Mouse (Mus musculus) midbrain, embryonic 13.5 days (tissue): ENCODE results near the gene Camk1d. TPM values are rescaled to one million over a fixed set of nuclear protein-coding genes. Genes with fewer than 3 reads are reported as not detected.
A peak's percentile ranks its signal among the peaks of the same experiment; 100 is the strongest.

Experiments
- ATAC-seq: fragments of 200-750 bp; cut with Nextera tagmentation; 2 replicates; pipeline ENCODE4 v1.8.0; 2017; ENCODE audit warnings: mild to moderate bottlenecking, moderate TSS enrichment, moderate library complexity
- H3K27ac ChIP-seq: fragments of 300-500 bp; sonication (generic); 2 replicates; pipeline ENCODE4 v1.5.1; 2015; ENCODE audit warnings: inconsistent platforms, mild to moderate bottlenecking, moderate library complexity
- H3K27me3 ChIP-seq: fragments of 300-500 bp; sonication (generic); 2 replicates; pipeline ENCODE4 v1.6.1; 2015; ENCODE audit warnings: mild to moderate bottlenecking, inconsistent platforms
- H3K36me3 ChIP-seq: fragments of 300-500 bp; sonication (generic); 2 replicates; pipeline ENCODE4 v1.6.1; 2015; ENCODE audit warnings: mild to moderate bottlenecking, inconsistent platforms
- H3K4me1 ChIP-seq: fragments of 300-500 bp; sonication (generic); replicated peaks from 2 replicates; pipeline ENCODE4 v1.6.1; 2015; ENCODE audit warnings: inconsistent platforms
- H3K4me2 ChIP-seq: fragments of 300-500 bp; sonication (generic); replicated peaks from 2 replicates; pipeline ENCODE4 v1.6.1; 2015; ENCODE audit warnings: moderate library complexity, mild to moderate bottlenecking, inconsistent platforms
- H3K4me3 ChIP-seq: fragments of 300-500 bp; sonication (generic); replicated peaks from 2 replicates; pipeline ENCODE4 v1.5.1; 2015; ENCODE audit warnings: mild to moderate bottlenecking, inconsistent platforms
- H3K9ac ChIP-seq: fragments of 300-500 bp; sonication (generic); replicated peaks from 2 replicates; pipeline ENCODE4 v1.6.1; 2015; ENCODE audit warnings: mild to moderate bottlenecking, inconsistent platforms
- H3K9me3 ChIP-seq: fragments of 300-500 bp; sonication (generic); 2 replicates; pipeline ENCODE4 v1.6.1; 2016; ENCODE audit warnings: mild to moderate bottlenecking, inconsistent platforms
- WGBS: fragments of 180-500 bp; shearing (Covaris S2); methylation state at CpG from one replicate; pipeline ENCODE4 v1.1.7; 2015; 5-methylcytosine and 5-hydroxymethylcytosine counted together
- polyA plus RNA-seq: library from polyadenylated mRNA; unstranded; fragments of >200 nt; fragmentation: Nextera tagmentation; extraction: Ambion mirVana; gene quantifications from 2 replicates; pipeline ENCODE4 v1.2.1, GENCODE M21; 2015

Camk1d gene
- polyA plus RNA-seq, 1 experiment from 2014 or later: 3.9 TPM

DNA sequence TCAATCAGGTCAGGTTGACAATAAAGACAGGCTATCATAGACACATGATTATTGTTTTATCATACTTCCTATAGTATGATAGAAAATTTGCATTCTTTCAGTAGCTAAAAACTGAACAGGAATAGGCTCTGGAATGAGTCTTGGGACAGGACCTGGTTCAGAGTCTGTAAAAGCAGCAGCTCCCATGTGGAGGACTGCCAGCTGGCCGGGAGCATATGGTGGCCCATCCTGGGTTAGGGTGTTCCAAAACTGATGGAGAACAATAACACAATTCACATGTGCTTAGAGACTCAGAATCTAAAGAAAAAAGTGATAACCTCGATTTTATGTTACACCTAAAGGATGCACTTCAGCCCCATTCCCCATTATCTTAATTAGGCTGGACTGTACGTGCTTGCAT, 343.0 kb downstream of the Camk1d start:
- Histone ChIP-seq H3K36me3 (no peaks in the 10 kb centered on the region), H3K4me3 (no peak overlapping the region), H3K4me1 (no peaks in the 10 kb centered on the region), H3K27me3 (no peaks in the 10 kb centered on the region), H3K27ac (no peak overlapping the region), H3K4me2 (no peak overlapping the region), H3K9ac (no peak overlapping the region), H3K9me3 (no peaks in the 10 kb centered on the region)
- WGBS: 83% methylated on average over 3 of the region's 3 CpGs
- no peak for ATAC-seq

DNA sequence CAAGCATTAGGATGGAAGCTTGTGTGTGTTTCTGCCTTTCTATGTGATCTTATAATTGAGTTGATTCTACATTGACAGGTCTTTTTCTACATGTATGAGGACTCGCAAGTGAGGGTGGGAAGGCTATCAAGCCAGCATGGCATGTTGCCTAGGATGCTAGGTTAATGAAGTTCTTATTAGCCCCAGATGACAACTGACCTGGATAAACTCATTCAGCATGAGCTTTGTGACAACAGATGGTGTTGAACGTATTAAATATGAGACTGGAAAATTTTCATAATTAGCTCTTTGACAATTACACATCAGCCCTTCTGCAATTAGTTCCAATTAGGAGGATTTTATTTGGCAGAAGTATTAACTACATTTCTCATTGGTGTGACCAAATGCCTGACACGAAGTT, 343.7 kb downstream of the Camk1d start:
- no peak overlapping the region for H3K27ac ChIP-seq
- 83% methylated on average over 3 of the region's 3 CpGs for WGBS
- no peak overlapping the region for H3K9ac ChIP-seq
- no peaks in the 10 kb centered on the region for H3K9me3 ChIP-seq
- H3K4me2 ChIP-seq: no peak overlapping the region
- H3K36me3 ChIP-seq: no peaks in the 10 kb centered on the region
- no peaks in the 10 kb centered on the region for H3K4me1 ChIP-seq
- ATAC-seq: no peak
- no peak overlapping the region for H3K4me3 ChIP-seq
- H3K27me3 ChIP-seq: no peaks in the 10 kb centered on the region

DNA sequence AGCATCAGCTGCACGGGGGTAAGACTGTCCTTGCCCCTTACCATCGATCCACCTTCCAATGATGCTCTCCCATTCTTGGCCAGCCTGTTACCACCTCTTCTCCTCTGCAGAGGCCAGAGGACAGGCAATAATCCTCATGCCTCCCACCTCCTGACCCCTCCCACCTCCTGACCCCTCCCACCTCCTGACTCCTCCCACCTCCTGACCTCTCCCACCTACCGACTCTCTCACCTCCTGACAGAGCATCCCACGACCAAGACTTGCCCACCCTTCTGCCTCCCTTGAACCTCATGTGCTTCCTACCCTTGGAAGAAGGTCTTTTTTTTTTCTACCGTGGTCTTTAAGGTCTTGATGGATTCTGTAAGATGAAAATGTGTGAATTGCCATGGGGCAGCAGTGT, 350.5 kb downstream of the Camk1d start:
- H3K4me1 ChIP-seq: no peaks in the 10 kb centered on the region
- H3K4me3 ChIP-seq: no peak overlapping the region
- 70% methylated on average over 5 of the region's 5 CpGs for WGBS
- no peak for ATAC-seq
- H3K9ac ChIP-seq: no peak overlapping the region
- H3K4me2 ChIP-seq: no peak overlapping the region
- H3K27ac ChIP-seq: no peak overlapping the region
- H3K9me3 ChIP-seq: no peaks in the 10 kb centered on the region
- no peaks in the 10 kb centered on the region for H3K27me3 ChIP-seq
- H3K36me3 ChIP-seq: no peaks in the 10 kb centered on the region

DNA sequence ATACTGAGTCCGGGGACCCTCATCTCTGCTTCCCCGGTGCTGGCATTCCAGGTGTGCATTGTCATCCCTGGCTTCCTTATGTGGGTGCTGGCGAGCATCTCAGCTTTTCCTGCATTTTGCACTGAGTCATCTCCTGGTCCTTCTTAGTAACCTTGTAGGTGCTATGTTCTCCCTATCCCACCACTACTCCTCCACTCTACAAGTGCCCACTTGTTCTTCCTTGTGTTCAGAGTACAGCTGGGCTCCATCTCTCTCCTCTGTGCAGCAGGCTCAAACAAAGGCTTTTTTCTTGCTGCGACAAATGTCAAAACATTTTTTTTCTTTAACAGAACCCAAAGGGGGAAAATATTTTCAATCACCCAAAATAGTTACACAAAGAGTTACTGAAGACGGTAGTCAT, 356.3 kb downstream of the Camk1d start:
- Histone ChIP-seq H3K4me2 (no peak overlapping the region), H3K27ac (no peak overlapping the region), H3K27me3 (no peaks in the 10 kb centered on the region), H3K4me3 (no peak overlapping the region), H3K36me3 (no peaks in the 10 kb centered on the region), H3K9me3 (no peaks in the 10 kb centered on the region), H3K4me1 (no peaks in the 10 kb centered on the region), H3K9ac (no peak overlapping the region)
- ATAC-seq: no peak
- WGBS: 94% methylated on average over 5 of the region's 5 CpGs

GRCm38 (mm10) chr2:5357056-5357455, 357.3 kb downstream of the Camk1d start:
- Histone ChIP-seq H3K4me1 (no peaks in the 10 kb centered on the region), H3K9me3 (no peaks in the 10 kb centered on the region), H3K4me2 (no peak overlapping the region), H3K9ac (no peak overlapping the region), H3K36me3 (no peaks in the 10 kb centered on the region), H3K27ac (no peak overlapping the region), H3K27me3 (no peaks in the 10 kb centered on the region), H3K4me3 (no peak overlapping the region)
- 61% methylated on average over 4 of the region's 4 CpGs for WGBS
- ATAC-seq: no peak

GRCm38 (mm10) chr2:5352821-5353522, 361.3 kb downstream of the Camk1d start:
- Histone ChIP-seq H3K4me2 (no peak overlapping the region), H3K9me3 (no peaks in the 10 kb centered on the region), H3K27ac (no peak overlapping the region), H3K36me3 (no peaks in the 10 kb centered on the region), H3K4me3 (no peak overlapping the region), H3K9ac (no peak overlapping the region), H3K4me1 (0 out of 2 replicates have a peak, but pooled peaks cover 2% of the 10 kb centered on the region), H3K27me3 (no peaks in the 10 kb centered on the region)
- 89% methylated on average over 13 of the region's 13 CpGs for WGBS
- ATAC-seq: no peak

DNA sequence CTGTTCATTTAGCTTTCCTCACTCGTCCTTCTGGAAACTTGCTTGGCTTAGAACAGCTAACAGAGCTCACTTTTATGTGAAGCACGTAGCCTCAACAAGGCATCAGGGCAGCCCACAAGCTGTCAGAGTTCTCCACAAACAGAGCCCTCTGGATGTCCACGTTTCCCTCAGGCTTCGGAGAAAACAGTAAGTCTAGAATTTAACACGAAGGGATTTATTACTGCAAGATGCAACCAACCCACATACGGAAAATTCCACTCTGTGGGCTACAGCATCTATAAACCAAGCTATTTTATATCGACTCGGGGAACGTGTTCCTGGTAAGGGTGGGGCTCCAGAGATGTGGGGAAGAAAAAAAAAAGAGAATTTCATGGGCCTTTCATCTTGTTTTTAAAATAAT, 369.0 kb downstream of the Camk1d start:
- no peak for ATAC-seq
- H3K9me3 ChIP-seq: no peaks in the 10 kb centered on the region
- H3K4me2 ChIP-seq: no peak overlapping the region
- H3K4me1 ChIP-seq: 0 out of 2 replicates have a peak, but pooled peaks cover 2% of the 10 kb centered on the region
- H3K27me3 ChIP-seq: no peaks in the 10 kb centered on the region
- no peaks in the 10 kb centered on the region for H3K36me3 ChIP-seq
- no peak overlapping the region for H3K9ac ChIP-seq
- WGBS: 89% methylated on average over 9 of the region's 9 CpGs
- H3K27ac ChIP-seq: no peak overlapping the region
- H3K4me3 ChIP-seq: no peak overlapping the region

GRCm38 (mm10) chr2:5327533-5328250, 386.6 kb downstream of the Camk1d start:
- Histone ChIP-seq H3K27me3 (0 out of 2 replicates have a peak, but pooled peaks cover 3% of the 10 kb centered on the region), H3K4me2 (no peak overlapping the region), H3K27ac (0 out of 2 replicates have a peak overlapping the region, but pooled peaks have one; percentile 6), H3K9me3 (no peaks in the 10 kb centered on the region), H3K4me1 (peaks cover 8% of the 10 kb centered on the region), H3K9ac (no peak overlapping the region), H3K36me3 (no peaks in the 10 kb centered on the region), H3K4me3 (no peak overlapping the region)
- WGBS: 69% methylated on average over 12 of the region's 12 CpGs
- ATAC-seq: no peak

DNA sequence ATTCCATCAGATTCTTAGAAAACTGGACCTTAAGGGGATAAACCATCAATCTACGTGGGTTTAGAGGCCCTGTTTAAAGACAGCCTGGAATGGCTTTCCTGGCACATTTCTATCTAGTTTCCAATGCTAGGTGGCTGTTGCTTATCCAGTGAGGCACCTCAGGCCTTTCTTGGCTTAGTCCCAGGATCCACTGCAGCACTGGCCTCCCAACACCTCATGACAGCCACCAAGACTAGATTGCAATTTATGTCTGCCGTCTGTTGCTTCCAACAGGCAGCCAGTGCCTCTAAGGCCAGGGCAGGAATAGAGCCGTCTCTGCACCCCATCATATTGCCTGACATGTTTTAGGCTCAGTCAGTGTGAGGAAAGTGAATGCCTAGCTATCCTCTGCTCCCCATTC, 389.5 kb downstream of the Camk1d start:
- H3K4me3 ChIP-seq: no peak overlapping the region
- H3K36me3 ChIP-seq: no peaks in the 10 kb centered on the region
- no peak overlapping the region for H3K4me2 ChIP-seq
- no peak for ATAC-seq
- WGBS: 82% methylated on average over 3 of the region's 3 CpGs
- no peak overlapping the region for H3K9ac ChIP-seq
- H3K9me3 ChIP-seq: no peaks in the 10 kb centered on the region
- no peak overlapping the region for H3K27ac ChIP-seq
- H3K27me3 ChIP-seq: 0 out of 2 replicates have a peak, but pooled peaks cover 4% of the 10 kb centered on the region
- peaks cover 15% of the 10 kb centered on the region for H3K4me1 ChIP-seq

DNA sequence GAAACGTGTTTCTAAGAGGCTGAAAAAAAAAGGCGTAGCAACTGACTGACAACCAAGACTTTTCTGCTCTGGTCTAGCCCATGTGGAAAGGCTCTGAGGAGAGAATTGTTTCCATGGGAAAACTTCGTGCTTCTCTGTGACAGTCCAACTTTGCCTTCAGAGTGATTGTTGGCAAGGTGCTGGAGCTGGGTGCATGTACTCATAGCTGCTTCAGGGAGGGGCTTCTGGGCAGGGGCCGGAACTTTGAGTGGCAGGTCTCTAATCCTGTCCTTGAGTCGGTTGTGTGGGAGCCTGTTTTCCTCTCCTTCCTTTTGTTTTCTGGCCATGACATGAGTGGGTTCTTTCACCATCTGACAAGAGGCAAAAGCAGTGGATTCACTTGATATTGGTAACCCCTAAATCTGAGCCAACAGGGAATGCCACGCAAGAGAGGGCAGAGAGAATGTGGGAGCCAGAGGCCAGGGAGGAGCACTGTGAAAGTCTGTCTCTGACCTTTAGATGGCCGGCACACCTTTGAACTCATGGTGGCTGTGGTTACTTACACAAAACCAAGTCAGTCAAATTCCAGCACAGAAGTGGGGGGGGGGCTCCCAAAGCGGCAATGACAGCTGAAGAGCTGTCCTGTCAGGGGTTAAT, 392.5 kb downstream of the Camk1d start:
- Histone ChIP-seq H3K36me3 (no peaks in the 10 kb centered on the region), H3K9me3 (no peaks in the 10 kb centered on the region), H3K4me2 (no peak overlapping the region), H3K4me1 (peaks cover 8% of the 10 kb centered on the region), H3K27ac (no peak overlapping the region), H3K9ac (no peak overlapping the region), H3K4me3 (no peak overlapping the region), H3K27me3 (peaks cover 20% of the 10 kb centered on the region)
- WGBS: 29% methylated on average over 8 of the region's 8 CpGs
- peak; percentile 77 for ATAC-seq

DNA sequence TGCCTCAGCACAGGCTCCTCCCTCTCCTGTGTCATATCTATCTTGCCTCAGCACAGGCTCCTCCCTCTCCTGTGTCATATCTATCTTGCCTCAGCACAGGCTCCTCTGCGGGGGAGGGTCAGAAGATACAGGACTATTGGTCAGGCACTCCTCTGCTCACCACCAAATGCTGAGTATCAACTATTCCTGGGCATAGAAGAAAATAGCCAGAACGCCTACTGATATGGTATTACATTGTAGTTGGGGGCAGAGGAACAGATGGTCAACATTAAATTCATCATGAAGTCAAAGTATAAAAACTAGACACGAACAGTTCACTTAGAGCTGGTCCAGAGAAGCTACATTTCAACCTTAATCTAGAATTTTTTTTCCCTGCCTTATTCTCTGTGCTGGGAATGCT, 395.2 kb downstream of the Camk1d start:
- ATAC-seq: no peak
- Histone ChIP-seq H3K4me1 (peaks cover 24% of the 10 kb centered on the region), H3K4me3 (no peak overlapping the region), H3K27me3 (peaks cover 24% of the 10 kb centered on the region), H3K9ac (no peak overlapping the region), H3K4me2 (no peak overlapping the region), H3K27ac (no peak overlapping the region), H3K36me3 (no peaks in the 10 kb centered on the region), H3K9me3 (no peaks in the 10 kb centered on the region)
- 91% methylated on average over 3 of the region's 3 CpGs for WGBS

- H3K4me3 ChIP-seq: no peak overlapping the region
- H3K4me2 ChIP-seq: no peak overlapping the region
- peaks cover 45% of the 10 kb centered on the region for H3K27me3 ChIP-seq
- peaks cover 20% of the 10 kb centered on the region for H3K4me1 ChIP-seq
- H3K9ac ChIP-seq: no peak overlapping the region
- no peaks in the 10 kb centered on the region for H3K36me3 ChIP-seq
- no peak for ATAC-seq
- WGBS: 96% methylated on average over 5 of the region's 5 CpGs
- H3K27ac ChIP-seq: no peak overlapping the region
- H3K9me3 ChIP-seq: no peaks in the 10 kb centered on the region
These were observed 397.6 kb downstream of the Camk1d start for GRCm38 (mm10) chr2:5316763-5317162.
